Mouse (Mus musculus) liver, embryonic 14.5 days (tissue): ENCODE results near the gene Ric1. TPM values are rescaled to one million over a fixed set of nuclear protein-coding genes. Genes with fewer than 3 reads are reported as not detected.
"Not testable (repeated sequence)": the region's sequence is repeated elsewhere in the genome, so short reads cannot be mapped to it uniquely, and the experiment has no call there.

Experiments used
- ATAC-seq: fragments of 200-750 bp; cut with Nextera tagmentation; 2 replicates; pipeline ENCODE4 v1.8.0; 2017; ENCODE audit warnings: moderate number of reproducible peaks, mild to moderate bottlenecking, moderate library complexity; ENCODE audit not compliant: insufficient read depth
- DNase-seq, 3 experiments: peaks; one replicate each; pipeline ENCODE4 v3.0.0-alpha.2; 2012 to 2013; ENCODE audit warnings: low read depth in 3 of 3, low spot score in 3 of 3
- H3K27ac ChIP-seq: fragments of 300-500 bp; sonication (generic); 2 replicates; pipeline ENCODE4 v1.5.1; 2014; ENCODE audit warnings: moderate library complexity, mild to moderate bottlenecking, control low read depth, inconsistent platforms
- H3K27me3 ChIP-seq: fragments of 300-500 bp; sonication (generic); 2 replicates; pipeline ENCODE4 v1.6.1; 2014; ENCODE audit warnings: mild to moderate bottlenecking, low read length, moderate library complexity; ENCODE audit not compliant: control insufficient read depth, insufficient read depth
- H3K36me3 ChIP-seq: fragments of 300-500 bp; sonication (generic); replicated peaks from 2 replicates; pipeline ENCODE4 v1.6.1; 2014; ENCODE audit warnings: low read depth; ENCODE audit not compliant: control insufficient read depth, insufficient read depth
- H3K4me1 ChIP-seq, 2 experiments: fragments of 200-500 bp in 1 of 2; fragments of 300-500 bp in 1 of 2; sonication (generic) in 1 of 2; replicated peaks; 2 replicates each; pipeline ENCODE4 v1.6.1; 2012 to 2014; ENCODE audit warnings: antibody characterized with exemption in 1 of 2, inconsistent platforms in 1 of 2, low read length in 1 of 2; ENCODE audit not compliant: control insufficient read depth in 2 of 2, insufficient read depth in 2 of 2
- H3K4me2 ChIP-seq: fragments of 300-500 bp; sonication (generic); 2 replicates; pipeline ENCODE4 v1.6.1; 2014; ENCODE audit warnings: low read depth, mild to moderate bottlenecking, control low read depth, moderate library complexity
- H3K4me3 ChIP-seq, 2 experiments: fragments of 200-500 bp in 1 of 2; fragments of 300-500 bp in 1 of 2; sonication (generic) in 1 of 2; 2 replicates each; pipeline ENCODE4 v1.5.1; 2012 to 2014; ENCODE audit warnings: low read depth in 2 of 2, low read length in 2 of 2, mild to moderate bottlenecking in 2 of 2, control low read depth in 1 of 2, inconsistent platforms in 1 of 2, moderate library complexity in 1 of 2; ENCODE audit not compliant: insufficient read depth in 1 of 2
- H3K9ac ChIP-seq: fragments of 300-500 bp; sonication (generic); replicated peaks from 2 replicates; pipeline ENCODE4 v1.6.1; 2014; ENCODE audit warnings: mild to moderate bottlenecking, control low read depth, moderate library complexity
- H3K9me3 ChIP-seq: fragments of 300-500 bp; sonication (generic); 2 replicates; pipeline ENCODE4 v1.6.1; 2016; ENCODE audit warnings: low read length, mixed read lengths; ENCODE audit not compliant: control insufficient read depth
- CTCF ChIP-seq: IDR thresholded peaks from 2 replicates; pipeline ENCODE4 v1.5.1; 2016; ENCODE audit warnings: antibody characterized with exemption, low read depth, control low read depth
- EP300 ChIP-seq: IDR thresholded peaks from 2 replicates; pipeline ENCODE4 v1.6.1; 2016; ENCODE audit warnings: antibody characterized with exemption, low read depth
- WGBS: fragments of 180-500 bp; shearing (Covaris S2); extraction: QIAGEN DNeasy Blood & Tissue Kit; methylation state at CpG from one replicate; pipeline ENCODE4 v1.1.7; 2014; ENCODE audit not compliant: insufficient replicate concordance; 5-methylcytosine and 5-hydroxymethylcytosine counted together
- polyA plus RNA-seq, 2 experiments: library from polyadenylated mRNA; depleted of rRNA in 1 of 2; stranded (reverse) in 1 of 2; unstranded in 1 of 2; fragments of >200 nt; fragmentation: Nextera tagmentation in 1 of 2; extraction: Ambion mirVana in 1 of 2; gene quantifications; 2 replicates each; pipeline versions ENCODE4 v1.2.1 to v1.2.3; 2012 to 2014

Gene Ric1
- polyA plus RNA-seq, 2 experiments, result 2.9 to 3.1 TPM

DNA sequence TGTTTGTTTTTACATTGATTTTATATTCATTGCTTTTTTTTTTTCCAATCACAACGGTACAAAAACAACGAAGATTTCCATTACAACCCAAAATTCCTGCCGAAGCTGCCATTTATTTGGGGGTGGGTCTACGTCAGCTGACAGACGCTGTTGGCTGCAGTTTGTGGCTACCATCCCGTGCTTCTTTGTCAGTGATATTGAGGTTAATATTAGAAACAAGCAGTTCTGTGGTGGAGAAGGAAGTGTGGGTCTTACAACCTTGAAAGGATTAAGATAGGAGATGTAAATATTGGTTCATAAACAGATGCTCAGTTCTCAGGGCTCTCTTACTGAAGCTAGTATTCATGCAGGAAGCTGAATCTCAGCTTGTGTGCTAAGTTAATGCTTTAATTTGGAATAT, 61.7 kb downstream of the Ric1 start:
- H3K4me3 ChIP-seq, result no peak overlapping the region
- DNase-seq (no peak), ATAC-seq (no peak)
- no peaks in the 10 kb centered on the region for H3K27me3 ChIP-seq
- H3K9me3 ChIP-seq, result no peaks in the 10 kb centered on the region
- H3K4me2 ChIP-seq, result no peak overlapping the region
- no peak overlapping the region for H3K27ac ChIP-seq
- H3K4me1 ChIP-seq, result no peaks in the 10 kb centered on the region
- H3K36me3 ChIP-seq, result peaks cover 8% of the 10 kb centered on the region; the same call in 1 of the 2 replicates
- 82% methylated on average over 6 of the region's 6 CpGs for WGBS
- TF ChIP-seq EP300 (no peak), CTCF (no peak)
- H3K9ac ChIP-seq, result no peak overlapping the region

DNA sequence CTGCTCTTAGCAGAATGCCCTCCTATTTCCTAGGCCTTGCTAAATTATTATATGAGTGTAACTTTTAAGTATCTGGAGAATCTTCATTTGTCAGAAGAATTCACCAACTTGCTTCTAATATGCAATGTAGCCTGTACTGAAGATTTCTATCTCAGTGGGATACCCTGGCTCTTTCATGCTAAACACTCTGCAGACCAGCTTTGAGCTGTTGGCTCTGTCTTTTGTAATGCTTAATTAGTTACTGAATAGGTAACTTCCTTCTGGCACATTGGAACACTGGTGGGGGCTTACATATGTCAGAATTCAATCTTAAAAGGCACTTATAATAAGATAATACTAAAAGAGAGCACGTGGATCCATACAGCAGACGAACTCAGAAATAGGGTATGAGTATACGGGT, 71.7 kb downstream of the Ric1 start:
- H3K9ac ChIP-seq, DNase-seq: not testable (repeated sequence)

DNA sequence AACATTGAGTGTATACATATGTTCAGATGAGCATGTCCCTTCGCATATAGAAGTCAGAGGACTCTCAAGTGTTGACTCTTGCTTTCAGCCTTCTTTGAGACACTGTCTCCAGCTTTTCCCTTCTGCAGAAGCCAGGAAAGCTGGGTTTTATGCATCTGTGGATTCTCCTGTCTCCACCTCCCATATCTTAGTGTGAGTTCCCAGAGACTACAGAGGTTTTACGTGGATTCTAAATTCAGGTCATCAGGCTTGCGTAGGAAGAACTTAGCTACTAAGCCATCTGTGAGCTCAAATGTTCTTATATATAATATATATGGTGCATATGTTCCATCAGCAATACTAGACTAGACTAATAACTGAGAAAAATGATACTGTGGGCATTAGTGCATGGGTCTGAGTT, 74.2 kb downstream of the Ric1 start:
- TF ChIP-seq EP300 (no peak), CTCF (no peak)
- no peak for DNase-seq
- no peaks in the 10 kb centered on the region for H3K27me3 ChIP-seq
- H3K36me3 ChIP-seq, result no peaks in the 10 kb centered on the region; the same call in 1 of the 2 replicates
- H3K9me3 ChIP-seq, result no peaks in the 10 kb centered on the region
- H3K4me1 ChIP-seq, result no peaks in the 10 kb centered on the region
- H3K9ac ChIP-seq, result no peak overlapping the region
- no peak overlapping the region for H3K4me3 ChIP-seq
- no peak overlapping the region for H3K4me2 ChIP-seq
- no peak for ATAC-seq
- no peak overlapping the region for H3K27ac ChIP-seq
- 73% methylated on average over 3 of the region's 3 CpGs for WGBS

More for the DNA sequence above, 71.7 kb downstream of the Ric1 start:
- H3K4me3 ChIP-seq, H3K27ac ChIP-seq, H3K27me3 ChIP-seq, H3K9me3 ChIP-seq, H3K4me2 ChIP-seq, ATAC-seq, H3K4me1 ChIP-seq, H3K36me3 ChIP-seq: not testable (repeated sequence)
- 88% methylated on average over 3 of the region's 3 CpGs for WGBS

DNA sequence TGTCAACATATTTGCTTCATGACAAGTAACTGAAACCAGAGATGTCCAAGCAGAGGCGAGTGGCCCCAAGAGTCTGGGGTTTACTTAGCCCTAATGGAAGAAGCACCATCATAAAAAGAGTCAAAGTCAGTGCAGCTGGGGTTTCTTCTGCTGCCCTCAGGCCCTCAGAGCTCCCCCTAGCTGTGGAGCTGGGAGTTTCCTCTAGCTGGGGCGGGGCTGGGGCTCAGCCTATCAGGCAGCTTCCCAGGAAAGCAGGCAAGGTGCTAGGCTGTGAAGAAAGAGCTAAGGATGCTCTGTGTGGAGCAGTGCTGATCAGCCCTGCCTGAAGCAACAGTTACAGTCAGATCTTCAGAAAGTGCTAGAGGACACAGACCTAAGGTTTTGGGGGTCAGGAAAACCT, 74.9 kb downstream of the Ric1 start:
- Histone ChIP-seq H3K9ac (no peak overlapping the region), H3K36me3 (no peaks in the 10 kb centered on the region; the same call in 1 of the 2 replicates), H3K4me1 (no peaks in the 10 kb centered on the region), H3K4me2 (no peak overlapping the region), H3K27ac (no peak overlapping the region), H3K9me3 (no peaks in the 10 kb centered on the region), H3K4me3 (no peak overlapping the region), H3K27me3 (no peaks in the 10 kb centered on the region)
- 87% methylated on average over 2 of the region's 2 CpGs for WGBS
- ATAC-seq (no peak), DNase-seq (peak in 2 of 3 experiments; percentile 10 to 12)
- no peak for TF ChIP-seq EP300
- peak; percentile 79 for TF ChIP-seq CTCF

DNA sequence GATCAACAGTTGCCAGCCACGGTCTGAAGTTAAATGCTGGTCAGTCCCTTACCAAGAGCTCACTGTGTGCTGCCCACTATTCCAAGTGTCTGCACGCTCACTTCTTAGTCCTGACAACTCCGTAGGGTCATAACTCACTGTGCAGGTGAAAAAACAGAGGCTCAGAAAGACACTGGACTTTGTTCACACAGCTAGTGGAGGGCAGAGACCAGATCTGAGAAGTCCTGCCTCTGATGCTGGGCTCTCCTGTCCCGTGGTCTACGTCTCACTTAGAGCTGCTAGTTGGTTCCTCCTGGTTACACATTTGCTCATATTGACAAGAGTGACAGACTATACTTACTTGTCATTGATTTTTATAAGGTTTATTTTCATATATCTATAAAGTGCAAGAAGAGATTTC, 76.9 kb downstream of the Ric1 start:
- no peaks in the 10 kb centered on the region for H3K4me1 ChIP-seq
- DNase-seq (no peak), ATAC-seq (no peak)
- H3K27me3 ChIP-seq, result no peaks in the 10 kb centered on the region
- H3K27ac ChIP-seq, result no peak overlapping the region
- H3K9me3 ChIP-seq, result no peaks in the 10 kb centered on the region
- H3K9ac ChIP-seq, result no peak overlapping the region
- H3K4me3 ChIP-seq, result no peak overlapping the region
- H3K4me2 ChIP-seq, result no peak overlapping the region
- TF ChIP-seq EP300 (no peak), CTCF (no peak)
- 73% methylated on average over 5 of the region's 5 CpGs for WGBS
- H3K36me3 ChIP-seq, result no peaks in the 10 kb centered on the region; the same call in none of the 2 replicates
